Comparison of ENCODE assay signal across 33 mouse cellular contexts in the genomic region with DNA sequence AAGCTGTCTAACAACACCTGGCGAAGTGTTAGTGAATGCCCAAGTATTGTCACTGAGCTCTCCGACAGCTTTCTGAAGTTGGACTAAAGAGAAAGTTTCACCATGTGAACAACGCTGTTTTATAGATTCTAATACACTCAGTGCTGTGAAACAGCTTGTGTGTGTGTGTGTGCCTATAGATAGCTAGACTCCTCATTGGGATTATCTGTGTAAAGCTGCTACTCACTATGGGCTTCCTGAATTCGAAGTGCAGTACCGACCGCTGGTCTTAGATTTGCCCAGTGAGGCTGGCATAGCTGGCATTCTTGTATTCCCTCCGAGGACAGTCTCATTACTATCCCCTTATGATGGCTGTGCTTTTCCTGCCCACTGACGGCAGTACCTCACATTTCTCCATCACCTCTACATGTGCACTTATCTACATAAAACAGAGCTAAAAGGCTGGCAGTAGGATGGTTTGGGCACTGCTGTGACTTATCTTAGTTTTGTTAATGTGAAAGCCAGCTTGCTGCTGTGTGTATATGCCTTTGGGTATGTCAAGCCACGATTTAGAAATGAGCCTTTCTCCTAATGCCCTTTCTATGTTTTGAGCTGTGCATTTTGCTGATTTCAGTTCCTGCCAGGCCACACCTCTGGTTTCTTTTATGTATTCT. TPM values are rescaled to one million over a fixed set of nuclear protein-coding genes. Genes with fewer than 3 reads are reported as not detected.
A peak's percentile ranks its signal among the peaks of the same experiment; 100 is the strongest.
DNase-seq lines count a peak whose midpoint lies in the region; ATAC-seq and TF ChIP-seq lines count a peak whose summit lies in the region.
"Had no signal": no experiment of that assay in that cellular context is flagged by ENCODE, and none has a peak within 500 bp of the region (broad histone marks: within the 10 kb centered on the region; RNA-seq: fewer than 3 reads in every experiment).

No protein-coding gene starts in this region.

- 42% methylated on average over 9 of the region's 9 CpGs for WGBS in liver, embryonic 14.5 days (ENCODE audit: insufficient replicate concordance)

- H3K27me3 ChIP-seq in liver, embryonic 14.5 days (ENCODE audit: control insufficient read depth, insufficient read depth, low read length): no peaks in the 10 kb centered on the region
- H3K27me3 ChIP-seq: embryonic facial prominence, embryonic 13.5 days; forebrain, embryonic 12.5 days; midbrain, embryonic 15.5 days; neural tube, embryonic 12.5 days had no signal

- ATAC-seq in common myeloid progenitor, adult 5-6 weeks (replicated peaks; ENCODE audit: low read depth, poor library complexity, severe bottlenecking): 0 out of 2 replicates have a peak, but pooled peaks have one; percentile 26
- ATAC-seq in liver, embryonic 14.5 days (ENCODE audit: insufficient read depth): peak; percentile 65; the same call in 1 of the 2 replicates
- ATAC-seq in megakaryocyte-erythroid progenitor cell, adult 5-6 weeks (replicated peaks; ENCODE audit: low FRiP score, low TSS enrichment, poor library complexity, severe bottlenecking): peak; percentile 76
- ATAC-seq: activated CD4-positive, CD25-positive, alpha-beta regulatory T cell, adult 4 months; forebrain, postnatal 0 days; intestine, postnatal 0 days; midbrain, embryonic 15.5 days had no signal

- H3K4me3 ChIP-seq in liver, embryonic 14.5 days (ENCODE audit: insufficient read depth in 1 of 2, low read depth in 2 of 2, low read length in 2 of 2): no peak overlapping the region
- H3K4me3 ChIP-seq: embryonic facial prominence, embryonic 13.5 days; erythroblast, embryonic 14.5 days; forebrain, embryonic 12.5 days; midbrain, embryonic 10.5 days; midbrain, embryonic 15.5 days; neural tube, embryonic 12.5 days had no signal

- H3K9me3 ChIP-seq in liver, embryonic 14.5 days (ENCODE audit: control insufficient read depth, low read length): no peaks in the 10 kb centered on the region
- H3K9me3 ChIP-seq: embryonic facial prominence, embryonic 13.5 days; forebrain, embryonic 12.5 days; midbrain, embryonic 10.5 days; midbrain, embryonic 15.5 days; neural tube, embryonic 12.5 days had no signal

- no peaks in the 10 kb centered on the region for H3K36me3 ChIP-seq in liver, embryonic 14.5 days (replicated peaks; ENCODE audit: control insufficient read depth, insufficient read depth, low read depth)
- H3K36me3 ChIP-seq: embryonic facial prominence, embryonic 13.5 days; forebrain, embryonic 12.5 days; midbrain, embryonic 10.5 days; midbrain, embryonic 15.5 days; neural tube, embryonic 12.5 days had no signal

- peak; percentile 17 for DNase-seq in c-Kit-positive CD71-positive TER-119-negative erythroid progenitor cells, embryonic 14.5 days (ENCODE audit: low read depth)
- DNase-seq in liver, embryonic 14.5 days (ENCODE audit: low read depth in 3 of 3, low spot score in 3 of 3): no peak
- no peak for DNase-seq in urinary bladder, postnatal 25 days (ENCODE audit: low spot score)
- no peak for DNase-seq in right cerebral cortex, postnatal 4 days
- DNase-seq: adrenal gland, adult 8-10 months; B cell, adult 2 months; cerebellum, adult 11-12 months; cerebellum, adult 9-11 months; forebrain, postnatal 0 days; kidney, adult 9 months; kidney, postnatal 10 days; layer of hippocampus, adult 9-11 months; right cerebral cortex, adult 18-20 months; thymus, adult 18-20 months; thymus, postnatal 4 days had no signal

- H3K4me2 ChIP-seq in liver, embryonic 14.5 days (ENCODE audit: low read depth): peak overlapping the region; percentile 13; the same call in 1 of the 2 replicates
- H3K4me2 ChIP-seq: embryonic facial prominence, embryonic 13.5 days; forebrain, embryonic 12.5 days; heart, embryonic 11.5 days; hindbrain, embryonic 14.5 days; midbrain, embryonic 15.5 days; neural tube, embryonic 12.5 days had no signal

- no peak overlapping the region for H3K27ac ChIP-seq in liver, embryonic 14.5 days
- H3K27ac ChIP-seq: embryonic facial prominence, embryonic 13.5 days; forebrain, embryonic 12.5 days; hindbrain, embryonic 14.5 days; macrophage; midbrain, embryonic 10.5 days; midbrain, embryonic 15.5 days; neural tube, embryonic 12.5 days; stomach, postnatal 0 days had no signal

- peaks cover 11 to 30% of the 10 kb centered on the region in 2 experiments for H3K4me1 ChIP-seq in liver, embryonic 14.5 days (replicated peaks; ENCODE audit: control insufficient read depth in 2 of 2, insufficient read depth in 2 of 2, low read length in 1 of 2)
- H3K4me1 ChIP-seq: embryonic facial prominence, embryonic 13.5 days; forebrain, embryonic 12.5 days; midbrain, embryonic 10.5 days; midbrain, embryonic 15.5 days; neural tube, embryonic 12.5 days had no signal

- TF ChIP-seq CTCF in liver, embryonic 14.5 days (IDR thresholded peaks at IDR 0.05; ENCODE audit: low read depth): no peak

- H3K9ac ChIP-seq in liver, embryonic 14.5 days (replicated peaks): no peak overlapping the region
- H3K9ac ChIP-seq: embryonic facial prominence, embryonic 13.5 days; forebrain, embryonic 12.5 days; forebrain, postnatal 0 days; hindbrain, embryonic 14.5 days; midbrain, embryonic 15.5 days; neural tube, embryonic 12.5 days had no signal

- peak; percentile 21; the same call in 1 of the 2 replicates for TF ChIP-seq EP300 in liver, embryonic 14.5 days (IDR thresholded peaks at IDR 0.05; ENCODE audit: low read depth)

RNA-seq across cellular contexts. Expression of gene Kctd6, which starts 15.6 kb away (rescaled TPM):
- 7.3 and 7.9 TPM in 2 replicates for total RNA-seq in common myeloid progenitor, adult 5-6 weeks (2017)
- polyA plus RNA-seq in liver, embryonic 14.5 days (2012; rRNA removed): 2.6 and 3.6 TPM in 2 replicates
- 3.4 and 6.5 TPM in 2 replicates for polyA plus RNA-seq in liver, embryonic 14.5 days (2014; fragmentation: Nextera tagmentation; extraction: Ambion mirVana)
- 9.3 and 10.7 TPM in 2 replicates for total RNA-seq in megakaryocyte-erythroid progenitor cell, adult 5-6 weeks (2014; fragmentation: Nextera tagmentation)
- total RNA-seq in megakaryocyte-erythroid progenitor cell, adult 5-6 weeks (2017): 5.5 and 8.1 TPM in 2 replicates

RNA-seq across cellular contexts. Expression of gene Acox2, which starts 29.7 kb away (rescaled TPM):
- total RNA-seq in common myeloid progenitor, adult 5-6 weeks (2017): not detected in 2 replicates
- polyA plus RNA-seq in liver, embryonic 14.5 days (2012; rRNA removed): 18.3 and 22.7 TPM in 2 replicates
- 24.3 and 25.0 TPM in 2 replicates for polyA plus RNA-seq in liver, embryonic 14.5 days (2014; fragmentation: Nextera tagmentation; extraction: Ambion mirVana)
- total RNA-seq in megakaryocyte-erythroid progenitor cell, adult 5-6 weeks (2014; fragmentation: Nextera tagmentation): not detected in 2 replicates
- total RNA-seq in megakaryocyte-erythroid progenitor cell, adult 5-6 weeks (2017): not detected in 2 replicates
- total RNA-seq: granulocyte monocyte progenitor cell, adult 5-6 weeks; hematopoietic stem cell, adult 5-6 weeks; left cerebral cortex, postnatal 14 days had no signal
- polyA plus RNA-seq: activated CD4-positive, CD25-positive, alpha-beta regulatory T cell, adult 4 months; embryonic facial prominence, embryonic 13.5 days; erythroblast, embryonic 14.5 days; forebrain, embryonic 12.5 days; hindbrain, embryonic 14.5 days; limb, embryonic 11.5 days; macrophage; midbrain, embryonic 15.5 days; neural tube, embryonic 12.5 days had no signal

RNA-seq across cellular contexts. Expression of gene Pdhb, which starts 56.7 kb away (rescaled TPM):
- 112 and 132 TPM in 2 replicates for total RNA-seq in common myeloid progenitor, adult 5-6 weeks (2017)
- polyA plus RNA-seq in liver, embryonic 14.5 days (2012; rRNA removed): 49.5 and 74.9 TPM in 2 replicates
- polyA plus RNA-seq in liver, embryonic 14.5 days (2014; fragmentation: Nextera tagmentation; extraction: Ambion mirVana): 117 and 119 TPM in 2 replicates
- 108 and 124 TPM in 2 replicates for total RNA-seq in megakaryocyte-erythroid progenitor cell, adult 5-6 weeks (2014; fragmentation: Nextera tagmentation)
- 177 and 210 TPM in 2 replicates for total RNA-seq in megakaryocyte-erythroid progenitor cell, adult 5-6 weeks (2017)

Comparison
In these comparisons a context has a peak if more than half of its experiments do, and no peak if none do; other contexts are left out.
1. ATAC-seq: peak in every context shown above with its lines; median percentile 76 in megakaryocyte-erythroid progenitor cell, adult 5-6 weeks; 65 in liver, embryonic 14.5 days; 26 in common myeloid progenitor, adult 5-6 weeks.